Mouse (Mus musculus): ENCODE data around the gene 4930523C07Rik.
A peak's percentile ranks its signal among the peaks of the same experiment; 100 is the strongest.

4930523C07Rik gene

GRCm38 (mm10) chr1:160044237-160045021 is at the start of gene 4930523C07Rik:
Gene 4930523C07Rik (plus strand): TSS chr1:160044382.
- DNase-seq (ENCODE audit: low read depth, low spot score): peak; percentile 11

- no peak for DNase-seq (ENCODE audit: low read depth, low spot score)
These were observed 46.9 kb upstream of the 4930523C07Rik start for GRCm38 (mm10) chr1:159997329-159997728.

DNA sequence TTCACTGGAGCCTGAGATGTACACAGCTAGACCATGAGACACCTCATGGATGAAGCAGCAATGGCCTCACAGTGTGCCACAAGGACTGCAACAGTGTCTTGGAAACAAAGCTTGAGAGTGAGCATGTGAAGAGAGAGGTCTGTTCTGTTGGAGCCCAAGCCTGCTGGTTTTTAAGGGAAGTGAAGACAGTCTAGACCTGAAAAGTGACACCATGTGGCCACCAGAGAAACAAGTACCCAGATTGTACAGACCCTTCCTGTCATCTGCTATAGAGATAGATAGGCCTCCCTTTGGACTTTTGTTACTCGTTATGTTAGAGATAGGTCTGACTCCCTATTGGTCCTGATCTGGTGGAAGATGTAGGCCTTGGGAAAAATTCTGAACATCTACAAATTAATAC is 45.8 kb upstream of the 4930523C07Rik start:
- DNase-seq (ENCODE audit: low read depth, low spot score): no peak

GRCm38 (mm10) chr1:159999232-159999631 is 45.0 kb upstream of the 4930523C07Rik start:
- DNase-seq (ENCODE audit: low read depth, low spot score): peak; percentile 43

- peak; percentile 35 for DNase-seq (ENCODE audit: low read depth, low spot score)
These were observed 38.9 kb upstream of the 4930523C07Rik start for GRCm38 (mm10) chr1:160005319-160005718.

GRCm38 (mm10) chr1:160006919-160007588 is 37.1 kb upstream of the 4930523C07Rik start:
- no peak for DNase-seq (ENCODE audit: low read depth, low spot score)

- no peak for DNase-seq (ENCODE audit: low read depth, low spot score)
These were observed 31.1 kb upstream of the 4930523C07Rik start for GRCm38 (mm10) chr1:160013042-160013441.

- DNase-seq (ENCODE audit: low read depth, low spot score): no peak
These were observed 19.7 kb upstream of the 4930523C07Rik start for GRCm38 (mm10) chr1:160024339-160024980.

DNA sequence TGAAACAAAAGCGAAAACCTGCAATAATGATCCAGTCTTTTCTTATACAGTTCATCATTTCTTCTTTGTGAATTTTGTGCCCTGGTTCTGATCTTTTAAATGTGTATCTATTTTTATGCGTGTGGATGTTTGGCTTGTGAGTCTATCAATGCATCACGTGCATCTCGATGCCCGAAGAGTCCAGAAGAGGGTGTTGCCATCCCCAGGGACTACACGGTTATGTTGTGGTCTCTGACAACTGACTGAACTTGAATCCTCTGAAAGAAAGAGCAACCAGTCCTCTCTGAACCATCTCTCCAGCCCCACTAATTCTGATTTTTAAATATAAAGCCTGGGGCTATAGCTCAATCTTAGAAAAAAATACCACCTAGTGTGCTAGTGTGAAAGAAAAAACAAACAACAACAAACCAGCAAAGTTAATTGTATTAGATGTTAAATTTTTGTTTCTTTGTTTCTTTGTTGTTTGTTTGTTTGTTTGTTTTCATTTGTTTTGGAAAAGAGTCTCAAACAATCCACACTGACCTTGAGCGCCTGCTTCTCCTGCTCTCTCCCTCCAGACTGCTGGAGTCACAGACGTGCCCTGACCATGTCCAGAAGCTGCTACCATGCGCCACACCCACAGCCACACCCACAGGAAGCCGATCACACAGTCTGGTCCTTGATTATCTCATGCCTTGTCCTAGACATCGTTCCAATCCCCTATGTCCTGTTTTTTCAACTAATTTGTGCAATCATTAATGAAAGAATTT is 18.9 kb upstream of the 4930523C07Rik start:
- no peak for DNase-seq (ENCODE audit: low read depth, low spot score)

GRCm38 (mm10) chr1:160025895-160026255 is 18.3 kb upstream of the 4930523C07Rik start:
- DNase-seq (ENCODE audit: low read depth, low spot score): no peak

DNA sequence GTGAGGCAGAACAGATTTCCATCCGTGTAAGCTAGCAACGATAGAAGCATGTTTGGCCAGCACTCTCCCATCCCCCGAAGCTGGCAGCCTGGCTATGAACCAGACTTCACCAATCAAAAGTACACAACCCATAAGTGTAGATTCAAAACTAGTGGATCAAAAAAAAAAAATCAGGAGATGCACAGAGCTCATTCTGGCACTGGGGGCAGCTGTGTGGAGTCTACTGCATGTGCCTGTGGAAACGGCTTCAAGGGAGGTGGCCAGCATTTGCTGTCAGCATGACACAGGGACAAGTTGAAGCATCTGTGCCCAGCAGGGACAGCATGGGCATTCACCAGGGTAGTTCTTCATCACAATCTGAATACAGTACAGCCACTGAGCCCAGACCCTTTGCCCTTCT is 16.2 kb upstream of the 4930523C07Rik start:
- peak; percentile 17 for DNase-seq (ENCODE audit: low read depth, low spot score)

DNA sequence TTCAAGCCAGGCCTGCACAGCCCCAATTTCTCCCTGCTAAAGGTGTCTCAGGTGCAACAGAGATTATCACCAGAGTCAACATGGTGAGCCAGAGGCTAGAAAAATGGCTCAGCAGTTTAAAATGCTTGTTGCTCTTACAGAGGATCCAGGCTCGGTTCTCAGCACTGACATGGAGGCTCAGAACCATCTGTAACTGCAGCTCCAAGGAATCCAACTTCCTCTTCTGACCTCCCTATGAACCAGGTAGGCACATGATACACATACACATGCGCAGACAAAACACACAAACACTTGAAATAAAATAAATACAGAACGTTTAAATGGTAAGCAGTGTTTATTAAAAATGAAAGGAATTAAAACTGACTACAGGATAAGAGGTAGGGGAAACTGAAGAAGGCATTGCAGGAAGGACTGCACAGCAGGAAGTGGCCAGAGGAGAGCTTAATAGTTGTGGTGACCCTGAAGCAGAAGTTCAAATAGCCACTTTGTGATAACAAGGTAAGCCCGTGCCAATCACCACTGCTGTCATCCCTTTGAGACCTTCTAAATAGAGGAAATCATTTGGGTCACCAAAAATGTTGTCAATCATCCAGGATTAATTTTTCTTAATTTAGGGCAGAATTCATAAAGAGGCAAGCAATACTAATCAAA is 10.1 kb upstream of the 4930523C07Rik start:
- no peak for DNase-seq (ENCODE audit: low read depth, low spot score)

DNA sequence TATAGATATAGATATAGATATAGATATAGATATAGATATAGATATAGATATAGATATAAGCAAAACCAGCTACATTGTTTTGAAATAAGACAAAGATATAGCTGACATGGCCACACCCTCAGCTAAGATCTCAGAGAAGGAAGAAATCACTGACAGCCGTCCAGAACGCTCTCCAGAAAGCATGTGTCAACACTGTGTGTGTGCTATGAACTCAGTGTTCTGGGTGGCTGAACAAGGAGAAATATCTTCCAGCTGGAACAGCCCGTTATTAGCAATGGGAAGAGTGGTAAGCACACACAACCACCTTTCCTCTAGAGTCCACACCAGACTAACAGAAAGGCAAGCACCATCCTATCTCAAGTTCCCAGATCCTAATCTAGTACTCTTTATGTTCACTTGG is 8.6 kb upstream of the 4930523C07Rik start:
- DNase-seq (ENCODE audit: low read depth, low spot score): no peak

- DNase-seq (ENCODE audit: low read depth, low spot score): peak; percentile 79
These were observed 7.1 kb upstream of the 4930523C07Rik start for GRCm38 (mm10) chr1:160036996-160037521.

GRCm38 (mm10) chr1:160039951-160040645 is 4.1 kb upstream of the 4930523C07Rik start:
- DNase-seq (ENCODE audit: low read depth, low spot score): no peak

- no peak for DNase-seq (ENCODE audit: low read depth, low spot score)
These were observed 2.9 kb upstream of the 4930523C07Rik start for GRCm38 (mm10) chr1:160041264-160041775.

GRCm38 (mm10) chr1:160042351-160042750 is 1.8 kb upstream of the 4930523C07Rik start:
- no peak for DNase-seq (ENCODE audit: low read depth, low spot score)

GRCm38 (mm10) chr1:160043271-160043975 is 759 bp upstream of the 4930523C07Rik start:
- no peak for DNase-seq (ENCODE audit: low read depth, low spot score)

DNA sequence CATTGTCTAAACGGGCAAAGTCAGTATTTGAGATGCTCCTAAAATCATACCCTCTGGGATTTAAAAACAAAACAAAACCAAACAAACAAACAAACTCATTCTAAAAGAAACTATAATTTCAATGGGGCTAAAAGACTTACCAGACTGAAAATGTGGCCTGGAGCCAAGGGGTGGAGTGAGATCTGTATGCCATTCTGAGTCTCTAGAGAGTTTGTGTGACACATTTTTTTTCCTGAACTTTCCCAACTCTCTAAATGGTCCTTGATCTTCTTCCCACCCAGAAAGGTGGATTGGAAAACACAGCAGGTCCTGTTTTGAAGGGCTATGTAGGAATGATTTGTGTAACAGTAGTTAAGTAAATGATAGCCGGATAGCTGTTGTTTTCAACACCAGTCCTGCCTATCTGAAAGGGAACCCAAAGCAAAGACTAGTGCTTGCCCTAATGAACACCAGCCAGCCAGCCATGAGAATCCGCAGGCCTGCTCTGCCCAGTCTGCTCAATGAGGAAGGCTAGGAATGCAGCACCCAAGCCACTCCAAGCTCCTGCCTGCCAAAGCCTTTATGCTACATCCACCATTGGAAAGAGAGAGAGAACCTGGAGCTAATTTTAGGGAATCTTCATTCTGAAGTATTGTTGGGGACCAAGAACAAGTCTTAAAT is 1.0 kb downstream of the 4930523C07Rik start:
- DNase-seq (ENCODE audit: low read depth, low spot score): no peak
